Mouse (Mus musculus) thymus, adult 2 months (tissue): Measurements from ENCODE around the gene Zfhx3.

ENCODE experiments used
- CTCF ChIP-seq: fragments of 200-500 bp; IDR thresholded peaks from 2 replicates; pipeline ENCODE4 v1.5.1; 2012; ENCODE audit warnings: mild to moderate bottlenecking, control low read depth, low read length, moderate library complexity, borderline replicate concordance; ENCODE audit not compliant: control insufficient read depth, poor library complexity, insufficient read depth; ENCODE audit errors: extremely low read depth
- POLR2A ChIP-seq: fragments of 200-500 bp; IDR thresholded peaks from 2 replicates; pipeline ENCODE4 v1.6.1; 2012; ENCODE audit warnings: mild to moderate bottlenecking, low read length, control low read depth, moderate library complexity; ENCODE audit not compliant: control insufficient read depth, poor library complexity, insufficient read depth; ENCODE audit errors: extremely low read depth

- TF ChIP-seq CTCF = no peak
- TF ChIP-seq POLR2A = no peak
Observed at GRCm38 (mm10) chr8:108702201-108702600, 759.8 kb downstream of the Zfhx3 start.
